Mouse (Mus musculus) ES-E14 (cell line): ENCODE data around the gene Parp1.

Experiments
- CHD2 ChIP-seq: IDR thresholded peaks from 2 replicates; pipeline ENCODE4 v1.6.1; 2014; ENCODE audit warnings: mild to moderate bottlenecking, low read depth, low read length, inconsistent platforms
- ZNF384 ChIP-seq: IDR thresholded peaks from 2 replicates; pipeline ENCODE4 v1.6.1; 2012; ENCODE audit warnings: low read depth, low read length, inconsistent platforms

DNA sequence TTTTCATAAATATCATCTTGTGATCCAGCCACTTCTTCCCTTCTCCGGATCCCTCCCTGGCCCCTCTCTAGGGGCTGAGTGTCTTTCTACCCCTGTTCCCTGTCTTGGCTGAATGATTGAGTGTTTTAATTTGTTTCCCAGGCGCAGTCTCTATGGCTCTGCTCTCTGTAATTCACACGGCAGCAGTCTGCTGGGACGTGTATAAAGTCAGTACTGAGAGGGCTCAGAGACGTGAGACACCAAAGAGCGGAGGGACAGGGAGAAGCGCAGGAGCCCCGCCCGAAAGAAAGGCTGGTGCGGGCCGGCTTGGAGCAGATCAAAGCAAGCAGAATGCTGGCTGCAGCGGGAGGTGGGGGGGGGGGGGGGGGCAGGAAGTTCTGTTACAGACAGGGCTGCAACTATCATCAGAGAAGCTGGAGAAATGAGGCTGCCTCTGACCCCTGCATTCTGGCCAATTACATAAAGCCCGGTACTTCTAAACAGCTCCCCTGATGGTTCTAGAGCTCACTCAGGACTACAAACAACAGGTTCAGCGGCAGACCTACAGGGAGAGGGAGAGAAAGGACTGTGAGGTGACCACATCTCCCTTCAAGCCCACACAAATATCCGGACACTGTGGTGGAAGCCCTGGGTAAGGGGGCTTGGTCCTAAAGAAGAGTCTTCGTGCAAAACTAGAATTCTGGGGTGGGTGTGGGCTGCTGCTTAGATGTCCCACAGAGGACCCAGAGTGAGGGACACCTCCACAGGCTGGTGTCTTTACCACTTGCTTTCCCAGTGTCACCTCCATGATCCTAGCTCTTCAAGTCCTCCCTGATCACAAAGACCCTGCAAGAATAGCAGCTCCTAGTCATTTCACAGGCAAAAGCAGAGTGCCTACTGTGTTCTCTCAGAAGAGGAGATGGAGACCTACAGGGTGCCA is 20.7 kb upstream of the Parp1 start:
- no peak for TF ChIP-seq CHD2
- TF ChIP-seq ZNF384, result no peak
